Mouse (Mus musculus): ENCODE data around the gene Tdrkh. TPM values are rescaled to one million over a fixed set of nuclear protein-coding genes. Genes with fewer than 3 reads are reported as not detected.

The Tdrkh gene
- polyA plus RNA-seq, 1 experiment, result 0.15 TPM

GRCm38 (mm10) chr3:94369709-94370108 lies 43.4 kb upstream of the Tdrkh start:
- Histone ChIP-seq H3K27ac (ENCODE audit: insufficient read depth, low read length) (no peak overlapping the region), H3K4me3 (ENCODE audit: extremely low read depth, insufficient read depth, insufficient read length) (no peak overlapping the region), H3K27me3 (ENCODE audit: control insufficient read depth, insufficient read depth, low read length) (no peaks in the 10 kb centered on the region), H3K4me1 (ENCODE audit: control insufficient read depth, insufficient read depth, insufficient read length) (no peaks in the 10 kb centered on the region), H3K36me3 (ENCODE audit: control insufficient read depth, insufficient read depth, low read length) (no peaks in the 10 kb centered on the region)
- 75% methylated on average over 2 of the region's 2 CpGs for WGBS
- TF ChIP-seq POLR2A (IDR thresholded peaks at IDR 0.05; ENCODE audit: low read depth, low read length) (no peak), CTCF (IDR thresholded peaks at IDR 0.05; ENCODE audit: extremely low read depth, insufficient read depth, insufficient read length, insufficient replicate concordance) (no peak)
- DNase-seq (ENCODE audit: low read depth in 1 of 2, low spot score in 2 of 2), result no peak

- H3K4me3 ChIP-seq (ENCODE audit: extremely low read depth, insufficient read depth, insufficient read length), result no peak overlapping the region
- no peaks in the 10 kb centered on the region for H3K4me1 ChIP-seq (ENCODE audit: control insufficient read depth, insufficient read depth, insufficient read length)
- no peak for DNase-seq (ENCODE audit: low read depth in 1 of 2, low spot score in 2 of 2)
- H3K36me3 ChIP-seq (ENCODE audit: control insufficient read depth, insufficient read depth, low read length), result no peaks in the 10 kb centered on the region
- TF ChIP-seq CTCF (IDR thresholded peaks at IDR 0.05; ENCODE audit: extremely low read depth, insufficient read depth, insufficient read length, insufficient replicate concordance), result no peak
- no peak for TF ChIP-seq POLR2A (IDR thresholded peaks at IDR 0.05; ENCODE audit: low read depth, low read length)
- WGBS, result 76% methylated on average over 11 of the region's 11 CpGs
- H3K27ac ChIP-seq (ENCODE audit: insufficient read depth, low read length), result no peak overlapping the region
- no peaks in the 10 kb centered on the region for H3K27me3 ChIP-seq (ENCODE audit: control insufficient read depth, insufficient read depth, low read length)
Measured at GRCm38 (mm10) chr3:94371637-94372036, 41.4 kb upstream of the Tdrkh start.

GRCm38 (mm10) chr3:94372038-94372437 lies 41.0 kb upstream of the Tdrkh start:
- no peaks in the 10 kb centered on the region for H3K36me3 ChIP-seq (ENCODE audit: control insufficient read depth, insufficient read depth, low read length)
- H3K4me1 ChIP-seq (ENCODE audit: control insufficient read depth, insufficient read depth, insufficient read length), result no peaks in the 10 kb centered on the region
- no peak overlapping the region for H3K27ac ChIP-seq (ENCODE audit: insufficient read depth, low read length)
- no peak overlapping the region for H3K4me3 ChIP-seq (ENCODE audit: extremely low read depth, insufficient read depth, insufficient read length)
- DNase-seq (ENCODE audit: low read depth in 1 of 2, low spot score in 2 of 2), result no peak
- 46% methylated on average over 3 of the region's 3 CpGs for WGBS
- no peak for TF ChIP-seq POLR2A (IDR thresholded peaks at IDR 0.05; ENCODE audit: low read depth, low read length)
- TF ChIP-seq CTCF (IDR thresholded peaks at IDR 0.05; ENCODE audit: extremely low read depth, insufficient read depth, insufficient read length, insufficient replicate concordance), result no peak
- H3K27me3 ChIP-seq (ENCODE audit: control insufficient read depth, insufficient read depth, low read length), result no peaks in the 10 kb centered on the region

GRCm38 (mm10) chr3:94372641-94373040 lies 40.4 kb upstream of the Tdrkh start, which contains the start of gene Rorc:
Gene Rorc (plus strand): TSS chr3:94372794.
- no peak for TF ChIP-seq CTCF (IDR thresholded peaks at IDR 0.05; ENCODE audit: extremely low read depth, insufficient read depth, insufficient read length, insufficient replicate concordance)
- no peak for TF ChIP-seq POLR2A (IDR thresholded peaks at IDR 0.05; ENCODE audit: low read depth, low read length)
- Histone ChIP-seq H3K36me3 (ENCODE audit: control insufficient read depth, insufficient read depth, low read length) (no peaks in the 10 kb centered on the region), H3K27me3 (ENCODE audit: control insufficient read depth, insufficient read depth, low read length) (no peaks in the 10 kb centered on the region), H3K4me1 (ENCODE audit: control insufficient read depth, insufficient read depth, insufficient read length) (no peaks in the 10 kb centered on the region), H3K4me3 (ENCODE audit: extremely low read depth, insufficient read depth, insufficient read length) (no peak within 1 kb of the TSS), H3K27ac (ENCODE audit: insufficient read depth, low read length) (no peak within 1 kb of the TSS)
- 66% methylated on average over 5 of the region's 5 CpGs for WGBS
- no peak for DNase-seq (ENCODE audit: low read depth in 1 of 2, low spot score in 2 of 2)

GRCm38 (mm10) chr3:94373090-94373489 lies 40.0 kb upstream of the Tdrkh start:
- H3K4me1 ChIP-seq (ENCODE audit: control insufficient read depth, insufficient read depth, insufficient read length), result no peaks in the 10 kb centered on the region
- no peaks in the 10 kb centered on the region for H3K27me3 ChIP-seq (ENCODE audit: control insufficient read depth, insufficient read depth, low read length)
- 21% methylated on average over 10 of the region's 10 CpGs for WGBS
- TF ChIP-seq POLR2A (IDR thresholded peaks at IDR 0.05; ENCODE audit: low read depth, low read length) (no peak), CTCF (IDR thresholded peaks at IDR 0.05; ENCODE audit: extremely low read depth, insufficient read depth, insufficient read length, insufficient replicate concordance) (no peak)
- H3K27ac ChIP-seq (ENCODE audit: insufficient read depth, low read length), result no peak overlapping the region
- no peaks in the 10 kb centered on the region for H3K36me3 ChIP-seq (ENCODE audit: control insufficient read depth, insufficient read depth, low read length)
- DNase-seq (ENCODE audit: low read depth in 1 of 2, low spot score in 2 of 2), result no peak
- no peak overlapping the region for H3K4me3 ChIP-seq (ENCODE audit: extremely low read depth, insufficient read depth, insufficient read length)

- H3K36me3 ChIP-seq (ENCODE audit: control insufficient read depth, insufficient read depth, low read length), result no peaks in the 10 kb centered on the region
- H3K4me1 ChIP-seq (ENCODE audit: control insufficient read depth, insufficient read depth, insufficient read length), result no peaks in the 10 kb centered on the region
- no peak for TF ChIP-seq POLR2A (IDR thresholded peaks at IDR 0.05; ENCODE audit: low read depth, low read length)
- no peak for TF ChIP-seq CTCF (IDR thresholded peaks at IDR 0.05; ENCODE audit: extremely low read depth, insufficient read depth, insufficient read length, insufficient replicate concordance)
- H3K4me3 ChIP-seq (ENCODE audit: extremely low read depth, insufficient read depth, insufficient read length), result no peak overlapping the region
- no peaks in the 10 kb centered on the region for H3K27me3 ChIP-seq (ENCODE audit: control insufficient read depth, insufficient read depth, low read length)
- DNase-seq (ENCODE audit: low read depth in 1 of 2, low spot score in 2 of 2), result no peak
- H3K27ac ChIP-seq (ENCODE audit: insufficient read depth, low read length), result no peak overlapping the region
- 5% methylated on average over 5 of the region's 5 CpGs for WGBS
Measured at GRCm38 (mm10) chr3:94373597-94374011, 39.5 kb upstream of the Tdrkh start.

GRCm38 (mm10) chr3:94374636-94375035 lies 38.4 kb upstream of the Tdrkh start:
- no peaks in the 10 kb centered on the region for H3K27me3 ChIP-seq (ENCODE audit: control insufficient read depth, insufficient read depth, low read length)
- TF ChIP-seq POLR2A (IDR thresholded peaks at IDR 0.05; ENCODE audit: low read depth, low read length) (no peak), CTCF (IDR thresholded peaks at IDR 0.05; ENCODE audit: extremely low read depth, insufficient read depth, insufficient read length, insufficient replicate concordance) (no peak)
- H3K36me3 ChIP-seq (ENCODE audit: control insufficient read depth, insufficient read depth, low read length), result no peaks in the 10 kb centered on the region
- H3K4me3 ChIP-seq (ENCODE audit: extremely low read depth, insufficient read depth, insufficient read length), result no peak overlapping the region
- no peak overlapping the region for H3K27ac ChIP-seq (ENCODE audit: insufficient read depth, low read length)
- no peak for DNase-seq (ENCODE audit: low read depth in 1 of 2, low spot score in 2 of 2)
- no peaks in the 10 kb centered on the region for H3K4me1 ChIP-seq (ENCODE audit: control insufficient read depth, insufficient read depth, insufficient read length)

All from spleen, adult 2 months (tissue).